Mouse (Mus musculus) cortical plate, adult 2 months (tissue): ENCODE data around the gene Hcn2. TPM values are rescaled to one million over a fixed set of nuclear protein-coding genes. Genes with fewer than 3 reads are reported as not detected.

Experiments
- H3K27ac ChIP-seq: fragments of 200-500 bp; 2 replicates; pipeline ENCODE4 v1.5.1; 2012; ENCODE audit warnings: low read length, control low read depth, inconsistent platforms; ENCODE audit not compliant: insufficient read depth
- H3K4me1 ChIP-seq: fragments of 200-500 bp; 2 replicates; pipeline ENCODE4 v1.6.1; 2011; ENCODE audit warnings: low read length; ENCODE audit not compliant: control insufficient read depth, insufficient read depth
- H3K4me3 ChIP-seq: fragments of 200-500 bp; 2 replicates; pipeline ENCODE4 v1.5.1; 2011; ENCODE audit warnings: mild to moderate bottlenecking, low read length, control low read depth; ENCODE audit not compliant: insufficient read depth
- CTCF ChIP-seq: fragments of 200-500 bp; IDR thresholded peaks from 2 replicates; pipeline ENCODE4 v1.5.1; 2011; ENCODE audit warnings: mild to moderate bottlenecking, control low read depth, low read length; ENCODE audit not compliant: insufficient read depth; ENCODE audit errors: extremely low read depth
- POLR2A ChIP-seq: fragments of 200-500 bp; IDR thresholded peaks from 2 replicates; pipeline ENCODE4 v1.6.1; 2011; ENCODE audit warnings: mild to moderate bottlenecking, low read length, control low read depth; ENCODE audit not compliant: insufficient read depth; ENCODE audit errors: extremely low read depth
- polyA plus RNA-seq: library from polyadenylated mRNA; depleted of rRNA; stranded (reverse); fragments of >200 nt; gene quantifications from 2 replicates; pipeline ENCODE4 v1.2.3, GENCODE M21; 2012

Hcn2 gene
- polyA plus RNA-seq, 1 experiment = 123 TPM

DNA sequence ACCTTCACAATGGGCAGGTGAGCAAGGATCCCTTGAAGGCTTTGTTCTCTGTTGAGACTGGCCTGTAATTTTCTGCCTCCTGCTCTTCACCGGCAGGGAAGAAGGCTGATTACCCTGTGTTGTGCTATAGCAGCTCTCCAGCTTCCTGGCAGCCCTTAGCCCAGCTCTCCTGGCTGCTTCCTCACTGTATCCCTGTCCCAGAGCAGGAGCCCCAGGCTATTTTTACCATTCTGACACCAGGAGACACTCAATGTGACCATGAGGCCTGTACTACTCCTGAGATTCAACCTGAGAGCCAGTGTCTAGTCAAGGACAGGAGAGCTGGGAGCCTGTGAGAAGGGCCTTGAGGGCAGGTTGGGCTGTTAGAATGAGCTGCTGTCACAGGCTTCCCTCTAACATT, 29.7 kb upstream of the Hcn2 start:
- Histone ChIP-seq H3K4me3 (no peak overlapping the region), H3K27ac (no peak overlapping the region), H3K4me1 (no peaks in the 10 kb centered on the region; the same call in 1 of the 2 replicates)
- TF ChIP-seq POLR2A = no peak
- no peak for TF ChIP-seq CTCF

DNA sequence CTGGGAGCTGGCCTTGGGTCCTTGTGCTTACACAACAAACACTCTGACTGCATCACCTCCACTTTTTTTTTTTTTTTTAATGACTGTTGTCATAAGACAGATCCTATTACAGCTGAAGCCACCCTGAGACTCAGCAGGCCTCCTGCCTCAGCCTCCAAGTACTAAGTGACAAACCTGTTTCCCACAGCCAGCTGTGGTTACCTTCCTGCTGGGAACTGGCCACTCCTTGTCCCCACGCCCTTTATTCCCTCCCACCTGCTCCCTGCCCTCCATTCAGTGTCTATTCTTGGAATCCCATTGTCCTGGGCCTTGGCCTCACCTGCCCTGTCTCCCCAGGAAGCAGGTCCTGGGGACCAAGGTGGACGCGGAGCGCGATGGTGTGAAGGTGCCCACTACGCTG, 28.9 kb upstream of the Hcn2 start:
- Histone ChIP-seq H3K4me1 (no peaks in the 10 kb centered on the region; the same call in 1 of the 2 replicates), H3K4me3 (no peak overlapping the region), H3K27ac (no peak overlapping the region)
- TF ChIP-seq POLR2A (no peak), CTCF (no peak)

DNA sequence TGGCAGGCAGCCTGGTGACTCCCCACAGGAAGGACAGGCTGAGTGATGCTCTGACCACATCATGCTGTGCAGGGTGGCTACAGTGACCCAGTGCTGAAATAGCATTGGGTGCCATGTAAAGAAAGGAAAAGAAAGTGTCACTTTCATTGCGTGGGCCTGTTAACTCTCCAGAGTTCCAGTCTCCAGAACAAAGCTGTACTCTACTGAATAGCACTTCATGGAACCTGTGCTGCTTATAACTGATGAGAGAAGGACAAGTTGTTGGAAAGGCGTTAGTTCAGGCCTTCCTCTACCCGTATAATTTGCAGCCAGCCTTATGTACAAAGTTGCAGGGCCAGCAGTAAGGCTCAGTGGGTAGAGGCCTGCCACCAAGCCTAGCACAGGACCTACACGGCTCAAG, 27.7 kb upstream of the Hcn2 start, which contains the start of gene Gzmm:
TSS of gene Gzmm (plus strand) at position 301 of the 400 bp plus-strand sequence.
- Histone ChIP-seq H3K27ac (no peak within 1 kb of the TSS), H3K4me1 (no peaks in the 10 kb centered on the region), H3K4me3 (no peak within 1 kb of the TSS)
- TF ChIP-seq POLR2A (no peak), CTCF (no peak)

DNA sequence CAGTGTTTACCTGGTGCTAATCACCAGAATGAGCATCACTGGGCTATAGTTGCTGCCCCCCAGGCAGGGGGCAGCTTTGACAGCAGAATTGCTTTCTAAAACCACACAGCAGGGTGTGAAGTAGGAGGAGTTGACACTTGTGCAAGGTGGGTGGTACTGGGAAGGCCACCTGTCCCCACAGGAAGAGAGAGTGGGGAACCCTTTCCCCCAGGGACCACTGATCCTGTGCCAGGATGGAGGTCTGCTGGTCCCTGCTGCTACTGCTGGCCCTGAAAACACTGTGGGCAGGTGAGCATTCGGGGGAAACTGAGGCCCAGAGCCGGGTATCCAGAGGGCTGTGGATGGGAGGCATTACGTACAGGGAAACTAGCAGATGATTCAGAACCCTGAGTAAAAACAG, 27.3 kb upstream of the Hcn2 start:
- TF ChIP-seq CTCF = no peak
- no peak for TF ChIP-seq POLR2A
- Histone ChIP-seq H3K27ac (no peak overlapping the region), H3K4me1 (no peaks in the 10 kb centered on the region), H3K4me3 (no peak overlapping the region)

DNA sequence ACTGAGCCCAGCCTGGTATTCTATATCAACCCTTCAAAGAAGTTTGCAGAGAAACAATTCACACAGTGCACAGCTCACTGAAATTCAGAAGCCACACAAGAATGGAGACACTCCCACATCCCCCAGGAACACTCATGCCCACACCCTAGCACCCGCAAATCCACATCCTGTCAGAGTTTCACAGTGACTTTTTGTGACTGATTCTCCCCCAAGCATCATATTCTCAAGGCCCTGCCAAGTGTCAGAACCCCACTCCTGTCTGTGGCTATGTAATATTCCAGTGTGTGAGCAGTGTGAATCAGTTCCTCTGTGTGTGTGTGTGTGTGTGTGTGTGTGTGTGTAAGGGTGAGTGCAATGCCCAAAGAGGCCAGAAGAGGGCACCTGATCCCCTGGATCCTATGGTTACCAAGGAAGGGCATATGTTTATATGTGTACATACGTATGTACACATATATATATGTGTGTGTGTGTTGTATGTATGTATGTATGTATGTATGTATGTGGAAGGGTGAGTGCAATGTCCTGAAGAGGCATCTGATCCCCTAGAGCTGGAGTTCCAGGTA, 24.4 kb upstream of the Hcn2 start:
- Histone ChIP-seq H3K4me3 (no peak overlapping the region), H3K4me1 (no peaks in the 10 kb centered on the region; the same call in 1 of the 2 replicates), H3K27ac (no peak overlapping the region)
- TF ChIP-seq CTCF = no peak
- TF ChIP-seq POLR2A = no peak

DNA sequence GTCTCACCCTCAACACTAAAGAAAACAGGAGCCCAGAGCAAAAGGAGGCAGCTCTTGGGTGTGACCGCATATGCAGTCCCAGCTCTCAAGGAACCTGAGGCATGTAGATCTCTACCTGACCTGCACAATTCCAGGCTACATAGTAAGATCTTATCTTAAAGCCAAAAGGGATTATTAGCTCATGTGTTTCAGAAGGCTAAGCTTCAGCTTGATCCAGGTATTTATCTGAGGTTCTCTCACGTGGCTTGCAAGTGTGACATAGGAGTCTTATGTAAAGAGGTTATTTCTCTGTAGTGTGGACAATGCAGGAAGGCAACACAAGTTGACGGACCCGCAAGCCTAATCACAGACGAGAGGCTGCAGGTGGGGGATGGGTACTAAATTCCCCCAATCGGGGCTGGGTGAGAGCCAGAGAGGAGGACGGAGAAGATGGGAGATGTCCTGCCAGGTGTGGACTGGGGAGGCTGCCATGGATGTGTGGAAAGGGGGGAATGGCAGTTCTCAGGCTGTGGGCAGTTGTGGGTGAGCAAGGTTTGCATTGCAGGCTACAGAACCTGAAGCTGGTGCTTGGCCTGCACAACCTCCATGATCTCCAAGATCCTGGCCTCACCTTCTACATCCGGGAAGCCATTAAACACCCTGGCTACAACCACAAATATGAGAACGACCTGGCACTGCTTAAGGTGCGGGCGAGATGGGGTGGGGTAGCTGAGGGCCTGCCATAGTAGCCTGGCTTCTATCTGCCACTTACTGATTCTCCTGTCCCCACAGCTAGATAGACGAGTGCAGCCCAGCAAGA, 22.7 kb upstream of the Hcn2 start:
- TF ChIP-seq POLR2A (no peak), CTCF (no peak)
- Histone ChIP-seq H3K27ac (no peak overlapping the region), H3K4me3 (no peak overlapping the region), H3K4me1 (no peaks in the 10 kb centered on the region; the same call in 1 of the 2 replicates)

DNA sequence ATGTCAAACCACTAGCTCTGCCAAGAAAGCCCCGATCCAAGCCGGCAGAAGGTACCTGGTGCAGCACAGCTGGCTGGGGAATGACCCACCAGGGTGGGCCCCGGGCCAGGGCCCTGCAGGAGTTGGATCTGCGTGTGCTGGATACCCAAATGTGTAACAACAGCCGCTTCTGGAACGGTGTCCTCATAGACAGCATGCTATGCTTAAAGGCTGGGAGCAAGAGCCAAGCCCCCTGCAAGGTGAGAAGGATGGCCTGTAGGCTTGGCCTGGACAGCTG, 22.1 kb upstream of the Hcn2 start:
- no peak overlapping the region for H3K27ac ChIP-seq
- TF ChIP-seq CTCF (no peak), POLR2A (no peak)
- no peak overlapping the region for H3K4me3 ChIP-seq
- no peaks in the 10 kb centered on the region; the same call in 1 of the 2 replicates for H3K4me1 ChIP-seq

DNA sequence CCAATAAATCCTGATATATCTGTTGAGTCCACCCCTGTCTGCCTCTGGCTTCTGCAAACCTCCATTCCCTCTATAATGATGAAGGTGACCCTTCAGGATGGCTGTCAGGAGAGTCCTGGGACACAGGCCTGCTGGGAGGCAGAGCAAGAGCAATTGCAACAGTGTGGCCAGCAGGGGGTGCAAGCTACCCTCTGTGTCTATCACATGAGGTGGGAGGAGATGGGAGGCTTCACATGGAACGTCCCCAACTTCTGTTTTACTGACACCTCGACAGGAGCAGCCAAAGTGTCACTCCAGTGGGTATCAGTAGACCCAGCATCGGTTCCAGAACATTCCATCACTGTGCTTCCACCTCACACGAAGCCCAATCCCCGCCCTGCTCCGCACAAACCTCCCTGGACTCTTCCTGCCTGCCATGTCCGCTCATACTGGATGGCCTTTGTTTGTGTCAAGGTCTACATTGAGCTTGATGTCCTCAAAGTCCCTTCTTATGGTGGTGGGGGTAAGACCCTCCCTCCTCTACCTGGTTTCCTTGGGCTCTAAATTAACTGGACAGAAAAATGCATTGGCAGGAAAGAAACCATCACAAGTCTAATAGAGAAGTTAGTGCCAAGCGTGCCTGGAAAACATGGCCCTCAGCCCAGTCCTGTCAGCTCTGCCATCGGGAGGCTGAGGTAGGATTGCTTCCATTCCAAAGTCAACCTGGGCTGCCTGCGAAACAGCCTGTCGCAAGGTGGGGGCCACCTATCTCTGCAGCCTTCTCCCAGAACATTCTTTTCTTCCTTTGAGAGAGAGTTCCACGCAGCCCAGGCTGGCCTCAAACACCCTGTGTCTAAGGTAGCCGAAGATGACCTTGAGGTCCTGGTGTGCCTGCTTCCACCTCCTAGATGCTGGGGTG, 21.0 kb upstream of the Hcn2 start:
- Histone ChIP-seq H3K4me1 (no peaks in the 10 kb centered on the region; the same call in 1 of the 2 replicates), H3K27ac (peak overlapping the region; percentile 84; the same call in 1 of the 2 replicates)
- TF ChIP-seq CTCF (peak; percentile 90), POLR2A (no peak)

DNA sequence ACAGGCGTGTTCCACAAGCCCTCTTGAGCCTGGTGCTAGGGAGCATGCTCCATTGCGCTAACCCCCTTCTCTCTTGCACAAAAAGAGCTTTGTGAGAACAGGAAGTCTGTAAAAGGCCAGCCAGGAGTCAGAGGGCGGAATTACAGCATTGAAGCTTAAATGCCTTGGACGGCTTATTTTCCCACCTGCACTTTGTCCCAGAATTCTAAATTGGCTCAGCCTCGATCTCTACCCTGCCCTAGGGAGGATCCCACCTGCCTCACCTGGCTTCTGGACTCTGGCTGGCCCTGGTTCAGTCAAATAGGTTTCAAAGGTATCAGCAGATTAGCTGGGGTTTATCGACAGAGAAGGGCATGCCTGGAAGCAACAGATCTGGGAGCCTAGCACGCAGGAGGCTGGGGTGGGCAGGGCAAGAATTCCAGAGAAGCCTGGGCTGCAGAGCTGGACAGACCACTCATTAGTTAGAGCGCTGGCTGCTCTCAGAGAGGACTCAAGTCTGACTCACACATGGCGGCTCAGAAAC, 20.2 kb upstream of the Hcn2 start:
- Histone ChIP-seq H3K27ac (peak overlapping the region; percentile 84), H3K4me3 (no peak overlapping the region), H3K4me1 (no peaks in the 10 kb centered on the region; the same call in 1 of the 2 replicates)
- TF ChIP-seq CTCF (no peak), POLR2A (no peak)

More for the DNA sequence above, 21.0 kb upstream of the Hcn2 start:
- no peak overlapping the region for H3K4me3 ChIP-seq
